Mouse (Mus musculus): ENCODE results near the gene H3f3b. TPM values are rescaled to one million over a fixed set of nuclear protein-coding genes. Genes with fewer than 3 reads are reported as not detected.

The H3f3b gene
- polyA plus RNA-seq, 1 experiment from 2014 or later, result 2,300 TPM

GRCm38 (mm10) chr11:116057237-116057881 is 29.6 kb upstream of the H3f3b start:
- Histone ChIP-seq H3K4me3 (ENCODE audit: low read depth, low read length) (no peak overlapping the region), H3K4me1 (ENCODE audit: control insufficient read depth, insufficient read depth, low read length) (no peaks in the 10 kb centered on the region), H3K27ac (replicated peaks; ENCODE audit: low read depth, low read length) (no peak overlapping the region), H3K4me2 (ENCODE audit: low read depth, severe bottlenecking) (no peak overlapping the region), H3K9ac (ENCODE audit: low read length) (no peak overlapping the region), H3K36me3 (ENCODE audit: control insufficient read depth, insufficient read depth, low read length) (peaks cover 65% of the 10 kb centered on the region), H3K27me3 (ENCODE audit: control insufficient read depth, insufficient read depth, low read length) (no peaks in the 10 kb centered on the region), H3K9me3 (ENCODE audit: control insufficient read depth, low read length) (no peaks in the 10 kb centered on the region)
- DNase-seq (ENCODE audit: low spot score), result no peak
- no peak for ATAC-seq (ENCODE audit: insufficient number of reproducible peaks, low FRiP score, low TSS enrichment, low read depth)
- whole genome bisulfite sequencing, result 86% methylated on average over 4 of the region's 4 CpGs

GRCm38 (mm10) chr11:116055873-116056272 is 28.1 kb upstream of the H3f3b start:
- H3K27me3 ChIP-seq (ENCODE audit: control insufficient read depth, insufficient read depth, low read length), result no peaks in the 10 kb centered on the region
- H3K4me2 ChIP-seq (ENCODE audit: low read depth, severe bottlenecking), result no peak overlapping the region
- H3K27ac ChIP-seq (replicated peaks; ENCODE audit: low read depth, low read length), result no peak overlapping the region
- no peak overlapping the region for H3K9ac ChIP-seq (ENCODE audit: low read length)
- H3K4me1 ChIP-seq (ENCODE audit: control insufficient read depth, insufficient read depth, low read length), result no peaks in the 10 kb centered on the region
- 97% methylated on average over 11 of the region's 11 CpGs for WGBS
- DNase-seq (ENCODE audit: low spot score) (no peak), ATAC-seq (ENCODE audit: insufficient number of reproducible peaks, low FRiP score, low TSS enrichment, low read depth) (no peak)
- no peaks in the 10 kb centered on the region for H3K9me3 ChIP-seq (ENCODE audit: control insufficient read depth, low read length)
- no peak overlapping the region for H3K4me3 ChIP-seq (ENCODE audit: low read depth, low read length)
- H3K36me3 ChIP-seq (ENCODE audit: control insufficient read depth, insufficient read depth, low read length), result peaks cover 67% of the 10 kb centered on the region

GRCm38 (mm10) chr11:116053510-116054229 is 25.9 kb upstream of the H3f3b start:
- 93% methylated on average over 9 of the region's 9 CpGs for WGBS
- H3K36me3 ChIP-seq (ENCODE audit: control insufficient read depth, insufficient read depth, low read length), result peaks cover 62% of the 10 kb centered on the region
- no peak for DNase-seq (ENCODE audit: low spot score)
- H3K4me3 ChIP-seq (ENCODE audit: low read depth, low read length), result no peak overlapping the region
- ATAC-seq (ENCODE audit: insufficient number of reproducible peaks, low FRiP score, low TSS enrichment, low read depth), result no peak
- H3K4me1 ChIP-seq (ENCODE audit: control insufficient read depth, insufficient read depth, low read length), result no peaks in the 10 kb centered on the region
- H3K9me3 ChIP-seq (ENCODE audit: control insufficient read depth, low read length), result no peaks in the 10 kb centered on the region
- no peak overlapping the region for H3K4me2 ChIP-seq (ENCODE audit: low read depth, severe bottlenecking)
- no peak overlapping the region for H3K27ac ChIP-seq (replicated peaks; ENCODE audit: low read depth, low read length)
- no peak overlapping the region for H3K9ac ChIP-seq (ENCODE audit: low read length)
- no peaks in the 10 kb centered on the region for H3K27me3 ChIP-seq (ENCODE audit: control insufficient read depth, insufficient read depth, low read length)

DNA sequence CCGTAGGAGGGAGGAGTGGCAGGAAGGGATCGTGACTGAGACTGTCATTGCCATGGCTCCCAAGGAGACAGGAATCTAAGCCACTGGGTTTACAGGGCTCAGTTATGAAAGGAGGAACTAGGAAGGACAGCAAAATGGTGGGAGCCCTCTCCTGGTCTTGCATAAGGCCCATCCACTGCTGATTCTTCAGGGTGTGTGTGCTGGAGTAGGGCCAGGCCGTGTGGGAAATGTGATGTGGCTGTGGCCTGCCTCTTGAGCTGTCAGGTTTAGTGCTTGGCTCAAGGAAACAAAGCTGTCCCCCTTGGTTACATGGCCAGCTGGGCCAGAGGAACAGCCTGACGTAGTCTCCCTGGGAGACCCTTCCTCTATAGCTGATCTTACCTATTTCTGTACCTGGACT is 22.4 kb upstream of the H3f3b start:
- no peak overlapping the region for H3K4me3 ChIP-seq (ENCODE audit: low read depth, low read length)
- DNase-seq (ENCODE audit: low spot score) (no peak), ATAC-seq (ENCODE audit: insufficient number of reproducible peaks, low FRiP score, low TSS enrichment, low read depth) (no peak)
- H3K4me1 ChIP-seq (ENCODE audit: control insufficient read depth, insufficient read depth, low read length), result no peaks in the 10 kb centered on the region
- H3K9me3 ChIP-seq (ENCODE audit: control insufficient read depth, low read length), result no peaks in the 10 kb centered on the region
- H3K27me3 ChIP-seq (ENCODE audit: control insufficient read depth, insufficient read depth, low read length), result no peaks in the 10 kb centered on the region
- H3K4me2 ChIP-seq (ENCODE audit: low read depth, severe bottlenecking), result no peak overlapping the region
- no peak overlapping the region for H3K27ac ChIP-seq (replicated peaks; ENCODE audit: low read depth, low read length)
- H3K36me3 ChIP-seq (ENCODE audit: control insufficient read depth, insufficient read depth, low read length), result peaks cover 57% of the 10 kb centered on the region
- WGBS, result 88% methylated on average over 4 of the region's 4 CpGs
- no peak overlapping the region for H3K9ac ChIP-seq (ENCODE audit: low read length)

- no peak for DNase-seq (ENCODE audit: low spot score)
- peaks cover 51% of the 10 kb centered on the region for H3K36me3 ChIP-seq (ENCODE audit: control insufficient read depth, insufficient read depth, low read length)
These were observed 21.8 kb upstream of the H3f3b start for GRCm38 (mm10) chr11:116049610-116050009.

DNA sequence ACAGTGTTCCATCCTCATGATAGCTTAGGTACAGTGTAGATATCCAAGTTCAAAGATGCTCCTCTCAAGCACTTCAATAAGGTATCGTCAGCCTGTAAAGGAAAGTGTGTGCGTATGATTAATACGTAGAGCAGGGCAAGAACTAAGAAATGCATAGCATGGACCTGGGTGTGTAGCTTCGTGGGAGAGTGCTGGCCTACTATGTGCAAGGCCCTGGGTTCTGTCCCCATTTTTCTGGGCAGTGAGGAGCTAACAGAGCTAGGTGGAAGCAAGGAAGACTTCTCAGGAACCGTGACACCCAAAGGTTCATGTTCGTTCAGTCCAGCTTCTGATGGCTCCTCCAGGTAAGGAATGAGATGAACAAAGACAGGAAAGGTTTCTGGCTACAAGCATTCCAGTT is 17.4 kb upstream of the H3f3b start:
- Histone ChIP-seq H3K27ac (replicated peaks; ENCODE audit: low read depth, low read length) (no peak overlapping the region), H3K4me2 (ENCODE audit: low read depth, severe bottlenecking) (no peak overlapping the region), H3K4me1 (ENCODE audit: control insufficient read depth, insufficient read depth, low read length) (no peaks in the 10 kb centered on the region), H3K9me3 (ENCODE audit: control insufficient read depth, low read length) (no peaks in the 10 kb centered on the region), H3K4me3 (ENCODE audit: low read depth, low read length) (no peak overlapping the region), H3K9ac (ENCODE audit: low read length) (no peak overlapping the region), H3K27me3 (ENCODE audit: control insufficient read depth, insufficient read depth, low read length) (no peaks in the 10 kb centered on the region), H3K36me3 (ENCODE audit: control insufficient read depth, insufficient read depth, low read length) (peaks cover 41% of the 10 kb centered on the region)
- 95% methylated on average over 6 of the region's 6 CpGs for WGBS
- DNase-seq (ENCODE audit: low spot score), result no peak
- no peak for ATAC-seq (ENCODE audit: insufficient number of reproducible peaks, low FRiP score, low TSS enrichment, low read depth)

More at GRCm38 (mm10) chr11:116049610-116050009, 21.8 kb upstream of the H3f3b start:
- Histone ChIP-seq H3K9ac (ENCODE audit: low read length) (no peak overlapping the region), H3K27ac (replicated peaks; ENCODE audit: low read depth, low read length) (no peak overlapping the region), H3K4me2 (ENCODE audit: low read depth, severe bottlenecking) (no peak overlapping the region), H3K4me1 (ENCODE audit: control insufficient read depth, insufficient read depth, low read length) (no peaks in the 10 kb centered on the region), H3K4me3 (ENCODE audit: low read depth, low read length) (no peak overlapping the region), H3K9me3 (ENCODE audit: control insufficient read depth, low read length) (no peaks in the 10 kb centered on the region), H3K27me3 (ENCODE audit: control insufficient read depth, insufficient read depth, low read length) (no peaks in the 10 kb centered on the region)
- no peak for ATAC-seq (ENCODE audit: insufficient number of reproducible peaks, low FRiP score, low TSS enrichment, low read depth)
- WGBS, result 82% methylated on average over 2 of the region's 2 CpGs

DNA sequence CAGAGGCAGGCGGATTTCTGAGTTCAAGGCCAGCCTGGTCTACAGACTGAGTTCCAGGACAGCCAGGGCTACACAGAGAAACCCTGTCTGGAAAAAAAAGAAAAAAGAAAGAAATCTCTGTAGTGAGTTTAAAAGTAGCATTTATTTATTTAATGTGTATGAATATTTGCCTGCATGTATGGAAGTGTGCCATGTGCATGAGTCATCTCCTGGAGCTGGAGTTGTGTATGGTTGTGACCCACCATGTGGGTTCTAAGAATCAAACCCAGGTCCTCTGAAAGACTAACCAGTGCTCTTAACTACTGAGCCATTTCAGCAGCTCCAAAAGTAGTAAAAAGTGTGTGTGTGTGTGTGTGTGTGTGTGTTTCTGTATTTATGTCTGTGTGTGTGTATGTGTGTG is 15.5 kb upstream of the H3f3b start:
- H3K4me1 ChIP-seq (ENCODE audit: control insufficient read depth, insufficient read depth, low read length), result no peaks in the 10 kb centered on the region
- DNase-seq (ENCODE audit: low spot score) (no peak), ATAC-seq (ENCODE audit: insufficient number of reproducible peaks, low FRiP score, low TSS enrichment, low read depth) (no peak)
- H3K9me3 ChIP-seq (ENCODE audit: control insufficient read depth, low read length), result no peaks in the 10 kb centered on the region
- 100% methylated on average over 1 of the region's 1 CpGs for WGBS
- peaks cover 32% of the 10 kb centered on the region for H3K36me3 ChIP-seq (ENCODE audit: control insufficient read depth, insufficient read depth, low read length)
- H3K4me3 ChIP-seq (ENCODE audit: low read depth, low read length), result no peak overlapping the region
- no peak overlapping the region for H3K9ac ChIP-seq (ENCODE audit: low read length)
- no peak overlapping the region for H3K4me2 ChIP-seq (ENCODE audit: low read depth, severe bottlenecking)
- H3K27me3 ChIP-seq (ENCODE audit: control insufficient read depth, insufficient read depth, low read length), result no peaks in the 10 kb centered on the region
- no peak overlapping the region for H3K27ac ChIP-seq (replicated peaks; ENCODE audit: low read depth, low read length)

DNA sequence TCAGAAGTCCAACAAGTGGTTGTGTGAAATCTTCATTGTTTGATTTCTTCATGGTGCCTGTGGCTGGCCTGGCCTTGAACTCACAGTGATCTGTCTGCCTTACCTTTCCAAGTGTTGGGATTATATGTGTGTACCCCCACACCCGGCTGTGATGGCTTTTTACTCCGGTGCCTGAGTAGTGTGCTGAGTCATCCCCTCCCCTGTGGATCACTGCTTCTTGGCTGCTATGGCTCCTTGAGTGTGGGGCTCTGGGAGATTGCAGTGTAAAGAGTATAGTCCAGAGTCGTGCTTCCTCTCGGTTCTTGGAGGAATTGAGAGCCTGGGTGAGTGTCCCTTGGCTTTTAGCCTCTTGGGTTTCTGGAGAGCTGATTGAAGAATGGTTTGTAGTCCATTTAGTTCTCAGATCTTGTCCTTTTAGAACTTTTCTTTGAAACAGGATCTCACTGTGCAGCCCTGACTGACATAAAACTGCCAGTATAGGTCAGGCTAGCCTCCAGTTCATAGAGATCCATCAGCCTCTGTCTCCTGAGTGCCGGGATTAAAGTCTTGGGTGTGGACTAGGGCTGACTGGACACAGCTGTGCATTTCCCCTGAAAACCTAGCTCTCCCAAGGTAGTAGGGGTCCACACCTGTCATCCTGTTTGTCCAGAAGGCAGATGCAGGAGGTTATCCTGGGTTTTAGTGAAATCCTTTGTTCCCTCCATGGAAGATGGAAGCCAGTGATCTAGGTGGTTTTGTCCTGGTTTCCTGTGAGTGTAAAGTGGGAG is 14.8 kb upstream of the H3f3b start:
- Histone ChIP-seq H3K27me3 (ENCODE audit: control insufficient read depth, insufficient read depth, low read length) (no peaks in the 10 kb centered on the region), H3K4me2 (ENCODE audit: low read depth, severe bottlenecking) (no peak overlapping the region), H3K4me1 (ENCODE audit: control insufficient read depth, insufficient read depth, low read length) (no peaks in the 10 kb centered on the region), H3K9ac (ENCODE audit: low read length) (no peak overlapping the region), H3K9me3 (ENCODE audit: control insufficient read depth, low read length) (no peaks in the 10 kb centered on the region), H3K36me3 (ENCODE audit: control insufficient read depth, insufficient read depth, low read length) (peaks cover 25% of the 10 kb centered on the region), H3K27ac (replicated peaks; ENCODE audit: low read depth, low read length) (no peak overlapping the region), H3K4me3 (ENCODE audit: low read depth, low read length) (no peak overlapping the region)
- DNase-seq (ENCODE audit: low spot score), result no peak
- WGBS, result 59% methylated on average over 5 of the region's 5 CpGs
- ATAC-seq (ENCODE audit: insufficient number of reproducible peaks, low FRiP score, low TSS enrichment, low read depth), result no peak

Data from limb, embryonic 11.5 days (tissue).